Mouse (Mus musculus) embryonic fibroblast, embryonic 13.5 days (primary cell): ENCODE results near the gene Hmga2. TPM values are rescaled to one million over a fixed set of nuclear protein-coding genes. Genes with fewer than 3 reads are reported as not detected.

Experiments
- H3K27ac ChIP-seq: 2 replicates; pipeline ENCODE4 v1.5.1; 2012; ENCODE audit warnings: low read length, control low read depth, inconsistent platforms; ENCODE audit not compliant: insufficient read depth
- H3K4me1 ChIP-seq: 2 replicates; pipeline ENCODE4 v1.6.1; 2011; ENCODE audit warnings: low read length; ENCODE audit not compliant: control insufficient read depth, insufficient read depth
- H3K4me3 ChIP-seq: 2 replicates; pipeline ENCODE4 v1.5.1; 2011; ENCODE audit warnings: mild to moderate bottlenecking, control low read depth, low read length; ENCODE audit not compliant: insufficient read depth
- CTCF ChIP-seq: IDR thresholded peaks from 2 replicates; pipeline ENCODE4 v1.5.1; 2011; ENCODE audit warnings: mild to moderate bottlenecking, control low read depth, low read length, moderate library complexity, borderline replicate concordance; ENCODE audit not compliant: insufficient read depth
- POLR2A ChIP-seq: IDR thresholded peaks from 2 replicates; pipeline ENCODE4 v1.6.1; 2011; ENCODE audit warnings: low read depth, mild to moderate bottlenecking, control low read depth, low read length, moderate library complexity
- polyA plus RNA-seq: library from polyadenylated mRNA; stranded (reverse); fragments of >200 nt; gene quantifications from 2 replicates; pipeline ENCODE4 v1.2.4, GENCODE M21; 2011; ENCODE audit warnings: low read depth; ENCODE audit not compliant: missing spikeins, insufficient read length

Hmga2 gene
- polyA plus RNA-seq, 1 experiment, result 195 TPM

DNA sequence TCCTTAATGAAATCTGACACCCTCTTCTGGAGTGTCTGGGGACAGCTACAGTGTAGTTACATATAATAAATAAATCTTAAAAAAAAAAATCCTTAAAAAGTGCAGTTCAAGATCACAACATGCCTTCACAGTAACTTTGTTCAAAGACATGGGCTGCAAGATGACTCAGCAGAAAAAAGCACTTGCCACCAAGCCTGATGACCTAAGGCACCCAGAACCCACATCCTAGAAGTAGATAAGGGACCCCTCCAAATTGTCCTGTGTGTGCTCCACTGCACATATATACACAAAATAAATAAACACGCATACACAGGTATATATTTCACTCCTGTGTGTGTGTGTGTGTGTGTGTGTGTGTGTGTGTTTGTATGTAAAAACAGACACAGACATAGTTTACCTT is 18.4 kb upstream of the Hmga2 start:
- Histone ChIP-seq H3K4me3 (no peak overlapping the region), H3K4me1 (no peaks in the 10 kb centered on the region), H3K27ac (no peak overlapping the region)
- no peak for TF ChIP-seq CTCF
- TF ChIP-seq POLR2A, result no peak

DNA sequence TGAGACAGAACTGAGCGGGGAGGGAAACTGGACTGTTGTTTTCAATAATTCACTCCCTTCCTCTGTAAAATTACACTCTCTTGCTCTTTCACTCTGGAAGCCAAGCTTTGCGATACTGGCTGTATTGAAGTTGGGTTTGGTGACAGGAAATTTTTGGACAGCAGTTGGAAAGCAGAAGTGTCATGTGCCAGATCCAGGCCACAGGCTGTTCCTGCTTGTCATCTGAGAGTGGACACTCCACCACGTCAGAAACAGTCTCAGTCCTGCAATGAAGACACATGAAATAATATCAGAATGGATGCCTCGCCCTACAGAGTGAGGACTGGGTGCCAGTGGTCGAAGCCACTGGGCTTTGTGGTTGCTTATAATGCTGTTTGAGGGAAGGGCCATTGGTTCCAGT is 15.2 kb upstream of the Hmga2 start:
- H3K4me3 ChIP-seq, result no peak overlapping the region

DNA sequence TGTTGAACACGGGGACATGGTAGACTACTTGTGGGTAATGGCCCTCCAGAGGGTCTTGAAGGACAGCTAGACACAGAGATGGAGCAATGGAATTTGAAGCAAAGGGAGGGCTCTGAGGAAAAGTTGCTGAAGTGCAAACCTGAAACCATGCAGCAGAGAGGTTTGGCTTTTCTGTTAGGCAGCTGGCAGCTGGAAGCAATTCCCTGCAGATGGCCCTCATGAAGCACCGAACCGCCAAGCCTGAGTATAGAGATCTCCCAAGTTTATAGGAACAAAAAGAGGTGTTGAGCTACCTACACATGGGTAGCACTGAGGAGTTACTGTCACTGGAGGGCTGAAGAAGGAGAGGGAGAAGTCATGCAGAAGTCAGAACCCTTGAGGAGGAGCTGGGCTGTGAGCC is 13.3 kb upstream of the Hmga2 start:
- no peak overlapping the region for H3K4me3 ChIP-seq
- H3K27ac ChIP-seq, result no peak overlapping the region
- no peaks in the 10 kb centered on the region for H3K4me1 ChIP-seq
- no peak for TF ChIP-seq POLR2A
- no peak for TF ChIP-seq CTCF

More for the DNA sequence above, 15.2 kb upstream of the Hmga2 start:
- Histone ChIP-seq H3K27ac (no peak overlapping the region), H3K4me1 (no peaks in the 10 kb centered on the region)
- TF ChIP-seq POLR2A (no peak), CTCF (no peak)

DNA sequence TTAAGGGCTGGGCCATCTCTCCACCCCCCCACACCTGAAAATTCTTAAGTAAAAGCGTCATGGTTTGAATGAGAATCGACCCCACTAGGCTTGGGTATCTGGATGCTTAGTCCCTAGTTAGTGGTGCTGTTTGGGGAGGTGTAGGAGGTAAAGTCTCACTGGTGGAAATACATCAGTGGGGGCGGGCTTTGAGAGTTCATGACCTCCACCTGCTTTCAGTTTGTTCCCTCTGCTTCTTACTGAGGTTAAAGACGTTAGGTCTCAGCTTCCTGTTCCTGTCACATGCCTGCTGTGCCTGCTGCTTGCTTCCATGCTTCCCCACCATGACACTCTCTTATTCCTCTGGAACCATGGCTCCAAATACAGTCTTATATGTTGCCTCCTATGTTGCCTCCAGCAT is 12.3 kb upstream of the Hmga2 start:
- H3K4me1 ChIP-seq, result no peaks in the 10 kb centered on the region
- TF ChIP-seq CTCF (no peak), POLR2A (no peak)
- no peak overlapping the region for H3K27ac ChIP-seq
- no peak overlapping the region for H3K4me3 ChIP-seq

DNA sequence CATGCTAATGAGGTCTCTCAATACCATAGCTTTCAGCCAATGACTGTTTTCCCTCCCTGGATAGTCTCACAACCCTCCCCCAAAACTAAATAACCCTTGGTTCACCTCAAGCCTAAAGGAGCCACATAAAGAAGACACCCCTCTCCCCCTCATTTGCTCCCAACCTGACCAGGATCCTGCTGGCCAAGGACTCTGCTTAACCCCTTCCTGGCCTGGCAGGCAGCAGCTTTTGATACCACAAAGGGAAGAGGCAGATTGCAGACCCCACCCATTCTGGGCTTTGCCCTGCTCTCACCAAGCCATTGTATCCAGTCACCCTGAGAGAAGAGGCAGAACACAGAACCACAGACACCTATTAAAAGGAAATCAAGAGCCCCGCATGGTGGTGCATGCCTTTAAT is 11.6 kb upstream of the Hmga2 start:
- H3K4me1 ChIP-seq, result no peaks in the 10 kb centered on the region

DNA sequence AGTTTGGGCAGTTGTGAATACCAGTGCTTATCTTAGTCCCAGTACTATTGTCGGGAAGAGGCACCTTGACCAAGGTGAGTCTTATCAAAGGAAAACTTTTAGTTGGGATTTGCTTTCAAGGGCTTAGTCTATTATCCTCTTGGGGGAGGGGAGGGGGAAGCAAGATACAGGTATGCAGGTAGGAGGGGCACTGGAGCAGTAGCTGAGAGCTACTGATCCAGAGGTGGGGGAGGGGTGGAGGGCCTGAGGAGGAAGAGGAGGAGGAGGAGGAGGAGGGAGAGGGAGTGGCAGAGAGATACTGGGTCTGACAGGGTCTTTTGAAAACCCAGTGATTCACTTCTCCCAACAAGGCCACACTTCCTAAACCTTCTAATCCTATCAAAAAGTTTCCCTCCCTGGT is 9.2 kb upstream of the Hmga2 start:
- TF ChIP-seq CTCF, result no peak
- no peak for TF ChIP-seq POLR2A
- Histone ChIP-seq H3K27ac (no peak overlapping the region), H3K4me3 (no peak overlapping the region), H3K4me1 (no peaks in the 10 kb centered on the region)

More for the DNA sequence above, 11.6 kb upstream of the Hmga2 start:
- TF ChIP-seq CTCF (no peak), POLR2A (no peak)
- H3K27ac ChIP-seq, result no peak overlapping the region
- no peak overlapping the region for H3K4me3 ChIP-seq

DNA sequence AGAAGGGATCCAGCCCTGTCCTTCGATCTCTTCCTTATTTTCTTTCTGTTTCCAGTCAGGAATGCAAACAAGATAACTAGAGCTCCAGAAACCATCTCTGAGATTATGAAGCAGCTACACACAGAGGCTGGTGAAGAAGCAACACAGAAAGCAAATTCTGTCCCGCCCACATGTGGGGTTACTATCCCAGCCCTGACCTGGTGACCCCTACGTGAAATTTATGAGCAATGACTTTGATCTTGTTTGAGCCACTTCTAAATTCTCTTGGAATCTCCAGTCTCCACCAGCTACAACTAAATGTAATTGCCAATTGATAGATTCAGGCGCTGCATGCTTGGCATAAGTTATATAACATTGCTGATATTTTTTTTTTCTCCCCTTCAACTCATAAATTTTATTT is 7.9 kb upstream of the Hmga2 start:
- TF ChIP-seq POLR2A (no peak), CTCF (no peak)
- Histone ChIP-seq H3K27ac (no peak overlapping the region), H3K4me1 (no peaks in the 10 kb centered on the region), H3K4me3 (no peak overlapping the region)

DNA sequence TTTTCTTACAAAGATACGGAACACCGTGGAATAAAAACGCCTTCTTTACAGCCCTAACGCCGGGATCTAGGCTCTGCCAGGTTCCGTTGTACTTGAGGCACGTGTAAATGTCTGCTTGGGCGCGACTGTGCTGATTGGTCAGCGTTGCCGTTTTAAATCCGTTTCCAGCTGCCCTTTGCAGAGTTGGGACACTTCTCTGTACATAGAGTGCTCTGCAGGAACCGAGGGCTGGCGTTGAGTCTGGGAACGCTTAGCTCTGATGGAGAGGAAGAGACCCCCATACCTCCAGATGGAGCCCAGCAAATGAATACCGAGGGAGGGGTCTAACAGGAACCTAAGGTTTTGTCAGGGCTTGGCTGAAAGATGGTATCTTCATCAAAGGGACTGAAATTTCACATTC is 1.9 kb upstream of the Hmga2 start:
- TF ChIP-seq POLR2A (peak; percentile 51), CTCF (no peak)
- H3K4me3 ChIP-seq, result no peak overlapping the region; the same call in 1 of the 2 replicates
- peak overlapping the region; percentile 95; the same call in 1 of the 2 replicates for H3K27ac ChIP-seq
- H3K4me1 ChIP-seq, result no peaks in the 10 kb centered on the region

DNA sequence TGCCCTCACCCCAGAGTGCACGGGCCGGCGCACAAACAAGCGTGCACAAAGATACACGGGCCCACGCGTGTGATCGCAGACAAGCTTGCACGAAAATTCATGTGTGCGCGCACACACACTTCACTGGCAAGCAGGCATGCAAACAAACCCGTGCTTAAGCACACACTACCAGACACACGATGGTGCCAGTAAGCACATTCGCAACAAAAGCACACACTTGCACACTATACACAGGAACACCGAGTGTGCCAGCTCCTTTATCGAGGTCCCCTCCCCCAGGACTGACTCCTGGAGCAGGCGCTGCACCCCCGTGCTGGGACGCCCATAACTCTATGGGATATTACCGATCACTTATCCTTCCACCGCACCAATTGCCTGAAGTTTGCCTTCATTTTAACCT is 1.2 kb upstream of the Hmga2 start:
- TF ChIP-seq POLR2A (peak; percentile 53), CTCF (peak; percentile 3; the same call in 1 of the 2 replicates)
- no peaks in the 10 kb centered on the region for H3K4me1 ChIP-seq
- peak overlapping the region; percentile 95 for H3K27ac ChIP-seq
- peak overlapping the region; percentile 13 for H3K4me3 ChIP-seq

DNA sequence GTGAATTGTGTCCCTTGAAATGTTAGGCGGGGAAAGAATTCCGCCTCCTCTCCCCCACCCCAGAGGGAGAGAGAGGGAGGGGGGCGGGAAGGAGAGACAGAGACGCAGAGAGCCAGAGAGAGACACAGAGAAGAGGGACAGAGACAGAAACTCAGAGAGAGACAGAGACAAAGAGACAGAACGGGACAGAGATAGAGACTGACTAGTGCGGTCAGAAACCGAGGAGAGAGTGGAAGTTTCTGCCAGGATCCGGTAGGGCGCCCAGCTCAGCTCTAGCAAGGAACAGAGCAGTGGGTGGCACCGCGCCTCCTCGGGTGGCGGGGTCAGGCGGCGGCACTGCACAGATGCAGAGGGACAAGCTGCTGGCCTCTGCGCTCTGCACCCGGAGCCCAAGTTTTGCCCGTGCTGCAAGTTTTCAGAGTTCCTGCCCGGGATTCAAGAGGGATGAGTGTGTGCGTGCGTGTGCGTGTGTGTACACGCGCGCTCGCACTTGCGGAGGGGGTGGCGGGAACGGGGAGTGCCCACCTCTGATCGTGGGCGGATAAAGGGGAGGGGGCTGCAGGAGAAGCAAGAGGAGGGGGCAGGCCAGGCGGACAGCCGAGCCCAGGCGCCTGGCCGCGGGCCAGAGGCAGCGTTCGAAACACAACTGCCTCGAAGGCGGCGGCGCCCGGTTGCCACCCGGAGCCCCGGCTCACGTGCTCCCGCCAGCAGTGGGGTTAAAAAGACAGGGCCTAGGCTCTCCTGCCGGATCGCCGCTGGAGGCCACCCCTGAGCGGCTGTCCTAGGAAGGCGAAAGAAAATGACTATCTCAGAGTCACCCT is 457 bp upstream of the Hmga2 start:
- TF ChIP-seq POLR2A (peak; percentile 53), CTCF (no peak)
- Histone ChIP-seq H3K4me3 (peak overlapping the region; percentile 91), H3K4me1 (no peaks in the 10 kb centered on the region), H3K27ac (peak overlapping the region; percentile 95)

DNA sequence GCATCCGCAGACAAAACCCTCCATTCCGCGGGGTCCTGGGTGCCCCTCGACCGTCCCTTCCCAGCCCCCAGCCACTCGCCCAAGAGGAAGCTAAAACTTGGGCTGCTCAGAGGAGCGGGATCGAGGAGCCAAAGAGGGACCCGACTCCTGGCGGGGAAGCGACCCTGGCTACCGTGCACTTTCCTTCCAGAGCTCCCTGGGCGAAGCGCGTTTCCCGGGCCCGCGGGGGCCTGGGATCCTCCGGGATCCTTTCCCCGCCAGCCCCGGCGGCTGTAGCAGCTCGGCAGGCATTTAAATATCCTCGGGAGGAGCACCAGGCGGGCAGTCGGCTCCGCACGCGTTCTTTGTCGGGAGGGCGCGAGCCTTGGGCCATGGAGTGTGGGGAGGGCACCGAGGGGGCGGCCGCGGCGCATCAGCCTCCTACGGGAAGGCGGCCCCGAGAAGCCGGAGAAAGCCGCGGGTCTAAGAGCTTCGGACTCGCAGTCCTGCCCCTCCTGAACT is 1.2 kb downstream of the Hmga2 start:
- TF ChIP-seq CTCF (no peak), POLR2A (no peak; the same call in none of the 2 replicates)
- Histone ChIP-seq H3K4me3 (peak overlapping the region; percentile 91), H3K27ac (peak overlapping the region; percentile 95), H3K4me1 (no peaks in the 10 kb centered on the region)
